8 mouse cellular contexts compared by ENCODE assay signal in the genomic region with DNA sequence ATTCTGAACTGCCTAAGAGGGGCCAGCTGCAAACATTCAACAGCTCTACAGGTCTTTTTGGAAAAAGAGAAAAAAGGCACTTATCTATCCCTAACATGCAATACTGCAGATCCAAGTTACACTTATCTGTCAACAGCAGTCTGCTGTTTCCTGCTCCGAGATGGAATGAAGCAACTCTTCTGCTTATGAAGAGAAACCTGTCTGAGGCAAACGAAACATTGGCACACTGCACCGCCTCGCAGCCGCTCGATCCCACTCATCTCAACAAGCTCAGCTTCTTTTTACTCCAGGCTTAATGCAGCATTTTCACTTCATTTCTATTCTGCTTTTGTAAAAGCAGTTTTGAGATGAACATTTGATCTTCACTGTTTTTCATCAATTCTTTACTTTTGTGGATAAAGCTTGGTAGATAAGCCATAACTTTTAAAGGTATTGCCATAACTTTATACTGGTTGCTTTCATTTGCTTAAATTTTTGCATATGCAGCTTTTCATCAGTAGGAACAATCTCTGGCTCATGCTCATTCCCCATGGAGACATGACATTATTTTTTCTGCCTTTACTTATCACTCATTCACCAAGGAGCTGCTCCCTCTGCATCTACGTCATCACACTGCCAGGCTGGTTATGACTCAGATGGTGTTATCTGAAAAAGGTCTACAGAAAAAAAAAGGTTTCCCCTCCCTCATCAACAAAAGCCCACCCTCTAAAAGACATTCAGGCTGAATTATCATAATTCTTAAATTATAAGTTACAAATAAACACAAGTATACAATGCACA. TPM values are rescaled to one million over a fixed set of nuclear protein-coding genes. Genes with fewer than 3 reads are reported as not detected.
DNase-seq lines count a peak whose midpoint lies in the region; ATAC-seq and TF ChIP-seq lines count a peak whose summit lies in the region.

No protein-coding gene starts in this region.

- DNase-seq in layer of hippocampus, adult 11-12 months (ENCODE audit: low spot score): peak; percentile 18
- DNase-seq in layer of hippocampus, postnatal 14 days (ENCODE audit: low spot score in 2 of 2): no peak
- DNase-seq in adipocyte (ENCODE audit: low spot score): peak; percentile 79
- peak in 2 of 3 experiments; percentile 75 to 83 for DNase-seq in liver, embryonic 14.5 days (ENCODE audit: low read depth in 3 of 3, low spot score in 3 of 3)
- DNase-seq in right cerebral cortex, postnatal 10 days (ENCODE audit: low spot score in 2 of 2): no peak
- no peak for DNase-seq in right cerebral cortex, postnatal 4 days

- H3K9me3 ChIP-seq in heart, embryonic 14.5 days (ENCODE audit: control insufficient read depth, low read length): no peaks in the 10 kb centered on the region
- no peaks in the 10 kb centered on the region for H3K9me3 ChIP-seq in liver, embryonic 14.5 days (ENCODE audit: control insufficient read depth, low read length)
- no peaks in the 10 kb centered on the region for H3K9me3 ChIP-seq in stomach, embryonic 14.5 days (ENCODE audit: control insufficient read depth, low read depth, low read length)

- peaks cover 63% of the 10 kb centered on the region for H3K36me3 ChIP-seq in heart, embryonic 14.5 days (ENCODE audit: control insufficient read depth, insufficient read depth, low read length)
- H3K36me3 ChIP-seq in liver, embryonic 14.5 days (replicated peaks; ENCODE audit: control insufficient read depth, insufficient read depth, low read depth): peaks cover 52% of the 10 kb centered on the region
- peaks cover 53% of the 10 kb centered on the region for H3K36me3 ChIP-seq in stomach, embryonic 14.5 days (ENCODE audit: control insufficient read depth, insufficient read depth, low read length)

- TF ChIP-seq EP300 in liver, embryonic 14.5 days (IDR thresholded peaks at IDR 0.05; ENCODE audit: low read depth): peak; percentile 96

- TF ChIP-seq CTCF in liver, embryonic 14.5 days (IDR thresholded peaks at IDR 0.05; ENCODE audit: low read depth): no peak

- peak overlapping the region; percentile 95 for H3K4me2 ChIP-seq in heart, embryonic 14.5 days (ENCODE audit: low read length)
- peak overlapping the region; percentile 95 for H3K4me2 ChIP-seq in liver, embryonic 14.5 days (ENCODE audit: low read depth)
- H3K4me2 ChIP-seq in stomach, embryonic 14.5 days (replicated peaks; ENCODE audit: low read depth, low read length): peak overlapping the region; percentile 95

- peak overlapping the region; percentile 36 to 65 for H3K27ac ChIP-seq in heart, embryonic 14.5 days (replicated peaks in 1 of 2; ENCODE audit: control insufficient read depth in 1 of 2, insufficient read depth in 1 of 2, low read depth in 2 of 2, low read length in 2 of 2)
- H3K27ac ChIP-seq in liver, embryonic 14.5 days: peak overlapping the region; percentile 89
- peak overlapping the region; percentile 55; the same call in 1 of the 2 replicates for H3K27ac ChIP-seq in stomach, embryonic 14.5 days (ENCODE audit: low read length)

- peak overlapping the region; percentile 97 for H3K9ac ChIP-seq in heart, embryonic 14.5 days (ENCODE audit: low read length)
- H3K9ac ChIP-seq in liver, embryonic 14.5 days (replicated peaks): peak overlapping the region; percentile 85
- peak overlapping the region; percentile 98 for H3K9ac ChIP-seq in stomach, embryonic 14.5 days (replicated peaks; ENCODE audit: low read depth, low read length)

- WGBS in heart, embryonic 14.5 days: under 1% methylated on average over 7 of the region's 7 CpGs
- 0% methylated on average over 7 of the region's 7 CpGs for WGBS in liver, embryonic 14.5 days (ENCODE audit: insufficient replicate concordance)
- 0% methylated on average over 7 of the region's 7 CpGs for WGBS in stomach, embryonic 14.5 days

- H3K4me3 ChIP-seq in heart, embryonic 14.5 days (ENCODE audit: control insufficient read depth in 1 of 2, insufficient read depth in 1 of 2, low read depth in 1 of 2, low read length in 2 of 2): peak overlapping the region; percentile 74 to 76
- H3K4me3 ChIP-seq in liver, embryonic 14.5 days (ENCODE audit: insufficient read depth in 1 of 2, low read depth in 2 of 2, low read length in 2 of 2): peak overlapping the region; percentile 73 to 97
- peak overlapping the region; percentile 92 for H3K4me3 ChIP-seq in stomach, embryonic 14.5 days (ENCODE audit: low read depth, low read length)

- no peak for ATAC-seq in heart, embryonic 14.5 days (ENCODE audit: insufficient number of reproducible peaks, insufficient read depth, low FRiP score, low read depth)
- peak; percentile 27 for ATAC-seq in liver, embryonic 14.5 days (ENCODE audit: insufficient read depth)
- no peak for ATAC-seq in stomach, embryonic 14.5 days (ENCODE audit: insufficient number of reproducible peaks, insufficient read depth, low FRiP score, low read depth)

- H3K27me3 ChIP-seq in heart, embryonic 14.5 days (ENCODE audit: control insufficient read depth, insufficient read depth, low read length): no peaks in the 10 kb centered on the region
- no peaks in the 10 kb centered on the region for H3K27me3 ChIP-seq in liver, embryonic 14.5 days (ENCODE audit: control insufficient read depth, insufficient read depth, low read length)
- no peaks in the 10 kb centered on the region for H3K27me3 ChIP-seq in stomach, embryonic 14.5 days (ENCODE audit: control insufficient read depth, insufficient read depth, low read length)

- peaks cover 8 to 24% of the 10 kb centered on the region in 2 experiments for H3K4me1 ChIP-seq in heart, embryonic 14.5 days (ENCODE audit: control insufficient read depth in 2 of 2, insufficient read depth in 2 of 2, low read length in 2 of 2)
- H3K4me1 ChIP-seq in liver, embryonic 14.5 days (replicated peaks; ENCODE audit: control insufficient read depth in 2 of 2, insufficient read depth in 2 of 2, low read length in 1 of 2): peaks cover 28 to 34% of the 10 kb centered on the region in 2 experiments
- peaks cover 18% of the 10 kb centered on the region for H3K4me1 ChIP-seq in stomach, embryonic 14.5 days (ENCODE audit: control insufficient read depth, insufficient read depth, low read length)

RNA-seq across cellular contexts. Expression of gene Scyl1, which starts 27.7 kb away (rescaled TPM):
- total RNA-seq in layer of hippocampus, postnatal 14 days (2021): 10 to 100 TPM; 73.6 to 75.1 TPM
- 56.9 and 62.3 TPM in 2 replicates for polyA plus RNA-seq in heart, embryonic 14.5 days (2014; fragmentation: Nextera tagmentation; extraction: Ambion mirVana)
- polyA plus RNA-seq in liver, embryonic 14.5 days (2012; rRNA removed): 21.1 and 27.1 TPM in 2 replicates
- 15.8 and 18.6 TPM in 2 replicates for polyA plus RNA-seq in liver, embryonic 14.5 days (2014; fragmentation: Nextera tagmentation; extraction: Ambion mirVana)
- 67.6 and 72.1 TPM in 2 replicates for polyA plus RNA-seq in stomach, embryonic 14.5 days (2014; fragmentation: Nextera tagmentation; extraction: Ambion mirVana)

RNA-seq across cellular contexts. Expression of gene Ltbp3, which starts 58.2 kb away (rescaled TPM):
- total RNA-seq in layer of hippocampus, postnatal 14 days (2021): 10 to 100 TPM; 24.7 to 32.7 TPM
- polyA plus RNA-seq in heart, embryonic 14.5 days (2014; fragmentation: Nextera tagmentation; extraction: Ambion mirVana): 35.7 and 39.0 TPM in 2 replicates
- polyA plus RNA-seq in liver, embryonic 14.5 days (2012; rRNA removed): 1.9 and 2.1 TPM in 2 replicates
- polyA plus RNA-seq in liver, embryonic 14.5 days (2014; fragmentation: Nextera tagmentation; extraction: Ambion mirVana): 0.85 and 1.6 TPM in 2 replicates
- polyA plus RNA-seq in stomach, embryonic 14.5 days (2014; fragmentation: Nextera tagmentation; extraction: Ambion mirVana): 33.8 and 35.2 TPM in 2 replicates

Comparison
In these comparisons a context has a peak if more than half of its experiments do, and no peak if none do; other contexts are left out.
1. DNase-seq: peak in layer of hippocampus, adult 11-12 months (single experiment), adipocyte (single experiment) and liver, embryonic 14.5 days (2 of 3); none in layer of hippocampus, postnatal 14 days (0 of 2), right cerebral cortex, postnatal 10 days (0 of 2) and right cerebral cortex, postnatal 4 days (single experiment).
2. RNA of gene Ltbp3, which starts 58.2 kb away (polyA plus RNA-seq): 35.7 to 39.0 TPM in heart, embryonic 14.5 days and 33.8 to 35.2 TPM in stomach, embryonic 14.5 days; 0.85 to 2.1 TPM in liver, embryonic 14.5 days; every median in the first group is over 10 times any median in the second.
3. Peak in every context shown above with its lines, with median percentiles within 50 percentile points of each other: H3K27ac ChIP-seq, H3K4me2 ChIP-seq, H3K4me3 ChIP-seq and H3K9ac ChIP-seq.